In genomic region chr4:103120874-103121389, GRCm38 (mm10) we compare ENCODE assay signal across 8 mouse cellular contexts. TPM values are rescaled to one million over a fixed set of nuclear protein-coding genes. Genes with fewer than 3 reads are reported as not detected.
DNase-seq lines count a peak whose midpoint lies in the region; ATAC-seq and TF ChIP-seq lines count a peak whose summit lies in the region.

No protein-coding gene starts in this region.

- intact Hi-C loops in heart, postnatal 36 days (cut with DNase I): loop anchor here (1.0 kb wide), 1 partner anchor 9 kb away; no protein-coding TSS in a partner anchor
- intact Hi-C loops in left cerebral cortex, postnatal 14 days (cut with DNase I): no loop called here

- peaks cover 15% of the 10 kb centered on the region for H3K4me1 ChIP-seq in heart, embryonic 11.5 days (ENCODE audit: control insufficient read depth, insufficient read depth, low read length)
- peaks cover 2 to 43% of the 10 kb centered on the region in 2 experiments; a peak in 2 of 4 replicates for H3K4me1 ChIP-seq in CH12.LX (ENCODE audit: control insufficient read depth in 1 of 2, insufficient read depth in 2 of 2)
- peaks cover 16% of the 10 kb centered on the region for H3K4me1 ChIP-seq in forebrain, embryonic 16.5 days (replicated peaks; ENCODE audit: control insufficient read depth, insufficient read depth, low read length)
- peaks cover 33% of the 10 kb centered on the region for H3K4me1 ChIP-seq in liver, embryonic 15.5 days (replicated peaks)

- no peak for TF ChIP-seq EP300 in CH12.LX (IDR thresholded peaks at IDR 0.05; ENCODE audit: low read length)

- H3K9me3 ChIP-seq in heart, embryonic 11.5 days (replicated peaks; ENCODE audit: control insufficient read depth, low read length): no peaks in the 10 kb centered on the region
- no peaks in the 10 kb centered on the region for H3K9me3 ChIP-seq in CH12.LX (replicated peaks; ENCODE audit: low read length)
- no peaks in the 10 kb centered on the region for H3K9me3 ChIP-seq in forebrain, embryonic 16.5 days (ENCODE audit: control insufficient read depth, low read length)
- no peaks in the 10 kb centered on the region for H3K9me3 ChIP-seq in liver, embryonic 15.5 days (replicated peaks)

- no peak for TF ChIP-seq RAD21 in CH12.LX (IDR thresholded peaks at IDR 0.05; ENCODE audit: low read depth, low read length)

- peaks cover 39% of the 10 kb centered on the region for H3K79me2 ChIP-seq in CH12.LX (replicated peaks; ENCODE audit: control insufficient read depth, extremely low read depth, insufficient read depth, poor library complexity, severe bottlenecking)

- no peak for DNase-seq in heart, postnatal 36 days
- no peak for DNase-seq in CH12.LX (ENCODE audit: extremely low read depth)
- DNase-seq in left cerebral cortex, adult 11 months (ENCODE audit: low spot score): no peak
- DNase-seq in left cerebral cortex, postnatal 14 days (ENCODE audit: low spot score in 2 of 2): no peak
- DNase-seq in frontal cortex, postnatal 14 days (ENCODE audit: low spot score in 2 of 2): no peak

- H3K9ac ChIP-seq in heart, embryonic 11.5 days (ENCODE audit: low read depth, low read length): 0 out of 2 replicates have a peak overlapping the region, but pooled peaks have one; percentile 16
- peak overlapping the region; percentile 92 for H3K9ac ChIP-seq in CH12.LX (ENCODE audit: insufficient read depth, low read depth)
- H3K9ac ChIP-seq in forebrain, embryonic 16.5 days (replicated peaks; ENCODE audit: low read depth, low read length): no peak overlapping the region
- H3K9ac ChIP-seq in liver, embryonic 15.5 days: peak overlapping the region; percentile 100

- TF ChIP-seq POLR2A in CH12.LX (IDR thresholded peaks at IDR 0.05; ENCODE audit: low read depth, low read length): no peak

- H3K4me2 ChIP-seq in heart, embryonic 11.5 days: peak overlapping the region; percentile 73
- H3K4me2 ChIP-seq in CH12.LX (ENCODE audit: insufficient read depth, low read depth, poor library complexity, severe bottlenecking): peak overlapping the region; percentile 99
- H3K4me2 ChIP-seq in forebrain, embryonic 16.5 days (ENCODE audit: low read length): peak overlapping the region; percentile 73
- peak overlapping the region; percentile 79 for H3K4me2 ChIP-seq in liver, embryonic 15.5 days

- dilution Hi-C loops in CH12.LX (cut with MboI; ENCODE audit: extremely low pct_ligation_motif_present, extremely low pct_unique_long_range_greater_than_20kb, low sequenced_read_pairs): no loop called here

- no peaks in the 10 kb centered on the region for H3K36me3 ChIP-seq in heart, embryonic 11.5 days (ENCODE audit: control insufficient read depth, insufficient read depth, low read length)
- H3K36me3 ChIP-seq in CH12.LX (replicated peaks in 1 of 2; ENCODE audit: control insufficient read depth in 1 of 2, insufficient read depth in 1 of 2, low read length in 1 of 2): peaks cover 0 to 15% of the 10 kb centered on the region in 2 experiments
- H3K36me3 ChIP-seq in forebrain, embryonic 16.5 days (ENCODE audit: control insufficient read depth, insufficient read depth): no peaks in the 10 kb centered on the region
- peaks cover 8% of the 10 kb centered on the region for H3K36me3 ChIP-seq in liver, embryonic 15.5 days (replicated peaks)

- H3K27ac ChIP-seq in heart, embryonic 11.5 days (ENCODE audit: low read depth, low read length): no peak overlapping the region
- H3K27ac ChIP-seq in CH12.LX (ENCODE audit: insufficient read depth, low read depth): no peak overlapping the region
- H3K27ac ChIP-seq in forebrain, embryonic 16.5 days (ENCODE audit: low read length): no peak overlapping the region
- peak overlapping the region; percentile 99 for H3K27ac ChIP-seq in liver, embryonic 15.5 days (replicated peaks)

- no peak for TF ChIP-seq CTCF in CH12.LX (conservative IDR thresholded peaks at IDR 0.05 in 1 of 2, IDR thresholded peaks at IDR 0.05 in 1 of 2; ENCODE audit: low read depth in 2 of 2, low read length in 2 of 2)

- in situ Hi-C loops in CH12.LX (cut with MboI; ENCODE audit: low pct_ligation_motif_present, low pct_unique_long_range_greater_than_20kb, low sequenced_read_pairs): no loop called here

- ATAC-seq in heart, embryonic 11.5 days (replicated peaks; ENCODE audit: insufficient number of reproducible peaks, low FRiP score, low TSS enrichment): no peak
- ATAC-seq in forebrain, embryonic 16.5 days: no peak
- no peak for ATAC-seq in liver, embryonic 15.5 days (ENCODE audit: insufficient read depth)

- no peaks in the 10 kb centered on the region for H3K27me3 ChIP-seq in heart, embryonic 11.5 days (ENCODE audit: control insufficient read depth, insufficient read depth, low read length)
- no peaks in the 10 kb centered on the region for H3K27me3 ChIP-seq in CH12.LX (replicated peaks)
- no peaks in the 10 kb centered on the region for H3K27me3 ChIP-seq in forebrain, embryonic 16.5 days (replicated peaks; ENCODE audit: control insufficient read depth, insufficient read depth, low read length)
- no peaks in the 10 kb centered on the region for H3K27me3 ChIP-seq in liver, embryonic 15.5 days

- 74% methylated on average over 9 of the region's 9 CpGs for WGBS in heart, embryonic 11.5 days (ENCODE audit: insufficient replicate concordance)
- WGBS in forebrain, embryonic 16.5 days: 86% methylated on average over 9 of the region's 9 CpGs
- 34% methylated on average over 9 of the region's 9 CpGs for WGBS in liver, embryonic 15.5 days (ENCODE audit: insufficient replicate concordance)

- H3K4me3 ChIP-seq in heart, embryonic 11.5 days (ENCODE audit: low read depth, low read length): peak overlapping the region; percentile 95
- peak overlapping the region; percentile 74 to 83 (median 83) for H3K4me3 ChIP-seq in CH12.LX (replicated peaks in 1 of 3; ENCODE audit: low read depth in 2 of 3, low read length in 2 of 3, poor library complexity in 1 of 3)
- H3K4me3 ChIP-seq in forebrain, embryonic 16.5 days (replicated peaks; ENCODE audit: low read length): no peak overlapping the region
- peak overlapping the region; percentile 100 for H3K4me3 ChIP-seq in liver, embryonic 15.5 days (replicated peaks)

TF ChIP-seq in CH12.LX, 34 proteins besides CTCF, POLR2A, EP300 and RAD21:
- TF ChIP-seq JUN (IDR thresholded peaks at IDR 0.05; ENCODE audit: insufficient read depth, low read depth, low read length): no peak
- TF ChIP-seq NRF1 (IDR thresholded peaks at IDR 0.05; ENCODE audit: low read depth, low read length): no peak
- TF ChIP-seq CHD1 (IDR thresholded peaks at IDR 0.05; ENCODE audit: low read depth, low read length): 0 out of 2 replicates have a peak, but pooled peaks have one; percentile 54
- peak; percentile 61 for TF ChIP-seq BHLHE40 (IDR thresholded peaks at IDR 0.05; ENCODE audit: low read depth, low read length)

RNA-seq across cellular contexts. Expression of gene Wdr78, which starts 6.6 kb away (rescaled TPM):
- 1.7 and 2.2 TPM in 2 replicates for polyA plus RNA-seq in heart, embryonic 11.5 days (2014; fragmentation: Nextera tagmentation; extraction: Ambion mirVana)
- 1 to 10 TPM; 1.1 to 1.5 TPM for total RNA-seq in heart, postnatal 36 days (2021)
- total RNA-seq in CH12.LX (2012; rRNA removed) (0.71 and 1.1 TPM in 2 replicates), CH12.LX (2014; rRNA removed) (0.47 and 0.63 TPM in 2 replicates)
- 0.29 and 0.60 TPM in 2 replicates for polyA plus RNA-seq in CH12.LX (2012; ENCODE audit: insufficient read length, low read depth)
- polyA plus RNA-seq in forebrain, embryonic 16.5 days (2015; fragmentation: Nextera tagmentation; extraction: Ambion mirVana): 3.8 and 4.6 TPM in 2 replicates
- polyA plus RNA-seq in liver, embryonic 15.5 days (2015; fragmentation: Nextera tagmentation; extraction: Ambion mirVana): 0.31 and 0.45 TPM in 2 replicates
- 10 to 100 TPM; 10.5 to 11.0 TPM for total RNA-seq in left cerebral cortex, postnatal 14 days (2021)

RNA-seq across cellular contexts. Expression of gene Mier1, which starts 6.7 kb away (rescaled TPM):
- polyA plus RNA-seq in heart, embryonic 11.5 days (2014; fragmentation: Nextera tagmentation; extraction: Ambion mirVana): 29.6 and 37.2 TPM in 2 replicates
- 10 to 100 TPM; 32.5 to 34.6 TPM for total RNA-seq in heart, postnatal 36 days (2021)
- total RNA-seq in CH12.LX (2012; rRNA removed) (34.4 and 36.2 TPM in 2 replicates), CH12.LX (2014; rRNA removed) (22.5 and 24.9 TPM in 2 replicates)
- polyA plus RNA-seq in CH12.LX (2012; ENCODE audit: insufficient read length, low read depth): 35.0 and 50.3 TPM in 2 replicates
- 34.0 and 38.7 TPM in 2 replicates for polyA plus RNA-seq in forebrain, embryonic 16.5 days (2015; fragmentation: Nextera tagmentation; extraction: Ambion mirVana)
- polyA plus RNA-seq in liver, embryonic 15.5 days (2015; fragmentation: Nextera tagmentation; extraction: Ambion mirVana): 23.9 and 26.6 TPM in 2 replicates
- total RNA-seq in left cerebral cortex, postnatal 14 days (2021): 10 to 100 TPM; 43.1 to 46.0 TPM
